Mouse (Mus musculus) neural tube, embryonic 14.5 days (tissue): ENCODE data around the gene Olfr374. TPM values are rescaled to one million over a fixed set of nuclear protein-coding genes. Genes with fewer than 3 reads are reported as not detected.

Experiments
- ATAC-seq: fragments of 200-750 bp; cut with Nextera tagmentation; 2 replicates; pipeline ENCODE4 v1.8.0; 2017; ENCODE audit warnings: low read depth, mild to moderate bottlenecking, moderate TSS enrichment, moderate library complexity
- H3K27ac ChIP-seq: fragments of 300-500 bp; sonication (generic); 2 replicates; pipeline ENCODE4 v1.5.1; 2014; ENCODE audit warnings: low read depth, mild to moderate bottlenecking, control low read depth, low read length, moderate library complexity, mixed read lengths
- H3K27me3 ChIP-seq: fragments of 300-500 bp; sonication (generic); 2 replicates; pipeline ENCODE4 v1.6.1; 2014; ENCODE audit warnings: low read length; ENCODE audit not compliant: control insufficient read depth, insufficient read depth
- H3K36me3 ChIP-seq: fragments of 300-500 bp; sonication (generic); 2 replicates; pipeline ENCODE4 v1.6.1; 2014; ENCODE audit warnings: low read length, mixed read lengths; ENCODE audit not compliant: control insufficient read depth, insufficient read depth
- H3K4me1 ChIP-seq: fragments of 300-500 bp; sonication (generic); 2 replicates; pipeline ENCODE4 v1.6.1; 2014; ENCODE audit warnings: low read length; ENCODE audit not compliant: control insufficient read depth, insufficient read depth
- H3K4me2 ChIP-seq: fragments of 300-500 bp; sonication (generic); 2 replicates; pipeline ENCODE4 v1.6.1; 2014; ENCODE audit warnings: mild to moderate bottlenecking, low read depth, low read length, control low read depth
- H3K4me3 ChIP-seq: fragments of 300-500 bp; sonication (generic); 2 replicates; pipeline ENCODE4 v1.5.1; 2014; ENCODE audit warnings: low read depth, low read length, control low read depth, mixed read lengths
- H3K9ac ChIP-seq: fragments of 300-500 bp; sonication (generic); replicated peaks from 2 replicates; pipeline ENCODE4 v1.6.1; 2014; ENCODE audit warnings: low read depth, mild to moderate bottlenecking, control low read depth, low read length, mixed read lengths
- H3K9me3 ChIP-seq: fragments of 300-500 bp; sonication (generic); 2 replicates; pipeline ENCODE4 v1.6.1; 2016; ENCODE audit warnings: low read length; ENCODE audit not compliant: control insufficient read depth
- WGBS: fragments of 180-500 bp; shearing (Covaris S2); extraction: QIAGEN DNeasy Blood & Tissue Kit; methylation state at CpG from one replicate; pipeline ENCODE4 v1.1.7; 2014; 5-methylcytosine and 5-hydroxymethylcytosine counted together
- polyA plus RNA-seq: library from polyadenylated mRNA; unstranded; fragments of >200 nt; fragmentation: Nextera tagmentation; extraction: Ambion mirVana; gene quantifications from 2 replicates; pipeline ENCODE4 v1.2.1, GENCODE M21; 2014

Olfr374 gene
- polyA plus RNA-seq, 1 experiment from 2014 or later = 0.04 TPM

- ATAC-seq = no peak
- H3K4me1 ChIP-seq = no peaks in the 10 kb centered on the region
- no peaks in the 10 kb centered on the region for H3K9me3 ChIP-seq
- H3K4me2 ChIP-seq = no peak overlapping the region
- 92% methylated on average over 5 of the region's 5 CpGs for WGBS
- H3K9ac ChIP-seq = no peak overlapping the region
- no peak overlapping the region for H3K27ac ChIP-seq
- peaks cover 46% of the 10 kb centered on the region for H3K36me3 ChIP-seq
- H3K4me3 ChIP-seq = no peak overlapping the region
- H3K27me3 ChIP-seq = no peaks in the 10 kb centered on the region
Observed at GRCm38 (mm10) chr8:72144345-72144975, 37.6 kb downstream of the Olfr374 start.

- H3K4me1 ChIP-seq = no peaks in the 10 kb centered on the region
- no peak for ATAC-seq
- peaks cover 47% of the 10 kb centered on the region for H3K36me3 ChIP-seq
Observed at GRCm38 (mm10) chr8:72145511-72145910, 38.7 kb downstream of the Olfr374 start.

DNA sequence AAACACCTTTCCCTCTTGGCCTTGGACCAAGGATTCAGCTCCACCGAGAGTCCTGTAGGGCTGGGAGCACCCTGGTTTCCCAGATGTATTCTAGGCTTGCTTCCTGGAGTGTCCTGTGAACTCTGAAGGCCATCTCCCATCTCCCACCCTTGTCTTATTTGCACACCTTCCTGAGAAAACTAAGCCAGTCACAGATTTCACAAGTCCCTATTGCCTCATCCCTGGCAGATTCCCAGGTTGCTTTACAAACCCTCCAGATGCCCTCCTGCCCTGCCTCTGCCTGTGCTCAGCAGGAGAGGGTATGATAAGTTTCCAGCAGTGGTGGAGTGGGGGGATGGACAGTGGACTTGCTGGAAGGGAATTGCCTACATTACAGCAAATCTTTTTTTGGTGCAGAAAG lies 39.2 kb downstream of the Olfr374 start:
- Histone ChIP-seq H3K4me1 (no peaks in the 10 kb centered on the region), H3K36me3 (peaks cover 45% of the 10 kb centered on the region), H3K4me2 (no peak overlapping the region), H3K4me3 (no peak overlapping the region), H3K27me3 (no peaks in the 10 kb centered on the region), H3K9ac (no peak overlapping the region), H3K27ac (no peak overlapping the region), H3K9me3 (no peaks in the 10 kb centered on the region)
- ATAC-seq = no peak
- 93% methylated on average over 1 of the region's 1 CpGs for WGBS

More at GRCm38 (mm10) chr8:72145511-72145910, 38.7 kb downstream of the Olfr374 start:
- 91% methylated on average over 3 of the region's 3 CpGs for WGBS
- Histone ChIP-seq H3K4me2 (no peak overlapping the region), H3K27ac (no peak overlapping the region), H3K9ac (no peak overlapping the region), H3K27me3 (no peaks in the 10 kb centered on the region), H3K9me3 (no peaks in the 10 kb centered on the region), H3K4me3 (no peak overlapping the region)

- H3K9ac ChIP-seq = no peak overlapping the region
- 96% methylated on average over 3 of the region's 3 CpGs for WGBS
- H3K4me1 ChIP-seq = no peaks in the 10 kb centered on the region
- H3K27ac ChIP-seq = no peak overlapping the region
- H3K27me3 ChIP-seq = no peaks in the 10 kb centered on the region
- H3K4me3 ChIP-seq = no peak overlapping the region
- ATAC-seq = no peak
- H3K4me2 ChIP-seq = no peak overlapping the region
- no peaks in the 10 kb centered on the region for H3K9me3 ChIP-seq
- H3K36me3 ChIP-seq = peaks cover 44% of the 10 kb centered on the region
Observed at GRCm38 (mm10) chr8:72146556-72146955, 39.7 kb downstream of the Olfr374 start.

DNA sequence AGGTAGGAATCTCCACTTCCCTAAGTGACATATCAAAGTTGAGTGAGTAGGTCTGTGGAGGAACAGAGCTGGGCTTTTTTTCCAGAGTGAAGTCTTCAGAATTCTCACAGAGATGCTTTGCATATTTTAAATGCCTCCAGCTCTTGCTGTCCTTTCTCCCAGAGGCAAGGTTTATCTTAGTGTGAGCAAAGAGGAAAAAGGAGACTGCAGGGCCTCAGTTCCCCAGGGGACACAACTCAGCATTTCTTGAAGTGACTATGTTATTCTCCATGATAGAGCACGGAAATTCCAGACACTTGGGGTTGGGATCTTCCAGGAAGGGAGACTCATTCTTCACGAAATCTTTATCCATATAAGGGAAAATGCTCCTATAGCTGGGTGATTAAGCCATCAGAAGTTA lies 40.4 kb downstream of the Olfr374 start:
- ATAC-seq = no peak

GRCm38 (mm10) chr8:72149056-72149455 lies 42.2 kb downstream of the Olfr374 start:
- peaks cover 44% of the 10 kb centered on the region for H3K36me3 ChIP-seq

More for the DNA sequence above, 40.4 kb downstream of the Olfr374 start:
- Histone ChIP-seq H3K36me3 (peaks cover 46% of the 10 kb centered on the region), H3K9ac (no peak overlapping the region), H3K27ac (no peak overlapping the region), H3K4me3 (no peak overlapping the region), H3K4me1 (no peaks in the 10 kb centered on the region), H3K9me3 (no peaks in the 10 kb centered on the region), H3K27me3 (no peaks in the 10 kb centered on the region), H3K4me2 (no peak overlapping the region)
- 94% methylated on average over 2 of the region's 2 CpGs for WGBS

DNA sequence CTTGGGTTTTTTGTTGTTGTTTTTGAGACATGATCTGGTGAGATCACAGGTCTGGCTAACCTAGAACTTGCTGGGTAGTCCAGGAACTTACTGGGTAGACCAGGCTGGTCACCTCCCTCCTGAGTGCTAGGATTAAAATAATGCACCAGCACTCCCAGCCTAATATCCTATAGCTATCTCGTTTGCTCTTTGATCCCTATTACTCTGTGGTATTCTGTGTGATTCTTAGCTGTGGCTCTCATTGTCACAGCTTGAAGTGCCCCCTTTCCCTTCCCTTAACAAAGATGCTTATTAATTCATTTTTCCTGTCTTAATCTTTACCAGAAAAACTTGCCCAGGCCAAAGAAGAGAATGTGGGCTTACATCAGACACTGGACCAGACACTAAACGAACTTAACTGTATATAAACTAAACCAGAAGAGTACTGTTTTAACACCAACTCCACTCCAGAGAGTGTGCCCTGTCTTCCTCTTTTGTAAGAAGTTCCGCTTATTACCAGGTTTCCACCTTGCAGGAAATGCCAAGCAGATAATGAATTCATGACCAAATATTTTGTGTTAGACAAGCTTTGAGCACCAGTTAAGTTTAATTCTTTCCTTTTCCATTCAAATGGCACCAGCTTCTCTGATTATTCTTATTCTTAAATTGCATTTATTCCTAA lies 44.7 kb downstream of the Olfr374 start:
- H3K27me3 ChIP-seq = no peaks in the 10 kb centered on the region
- H3K4me2 ChIP-seq = no peak overlapping the region
- H3K4me3 ChIP-seq = no peak overlapping the region
- no peak overlapping the region for H3K9ac ChIP-seq
- no peaks in the 10 kb centered on the region for H3K4me1 ChIP-seq
- peaks cover 32% of the 10 kb centered on the region for H3K36me3 ChIP-seq
- no peaks in the 10 kb centered on the region for H3K9me3 ChIP-seq
- WGBS = 90% methylated on average over 3 of the region's 3 CpGs
- H3K27ac ChIP-seq = no peak overlapping the region
- no peak for ATAC-seq

More at GRCm38 (mm10) chr8:72149056-72149455, 42.2 kb downstream of the Olfr374 start:
- Histone ChIP-seq H3K27ac (no peak overlapping the region), H3K9me3 (no peaks in the 10 kb centered on the region), H3K4me3 (no peak overlapping the region), H3K4me2 (no peak overlapping the region), H3K4me1 (no peaks in the 10 kb centered on the region), H3K27me3 (no peaks in the 10 kb centered on the region), H3K9ac (no peak overlapping the region)
- no peak for ATAC-seq
- WGBS = 90% methylated on average over 1 of the region's 1 CpGs

- Histone ChIP-seq H3K27me3 (no peaks in the 10 kb centered on the region), H3K9me3 (no peaks in the 10 kb centered on the region), H3K36me3 (peaks cover 19% of the 10 kb centered on the region), H3K9ac (no peak overlapping the region), H3K27ac (no peak overlapping the region), H3K4me3 (no peak overlapping the region), H3K4me1 (no peaks in the 10 kb centered on the region), H3K4me2 (no peak overlapping the region)
- no peak for ATAC-seq
Observed at GRCm38 (mm10) chr8:72153382-72153781, 46.5 kb downstream of the Olfr374 start.

- Histone ChIP-seq H3K4me3 (no peak overlapping the region), H3K27me3 (no peaks in the 10 kb centered on the region), H3K9me3 (no peaks in the 10 kb centered on the region), H3K9ac (no peak overlapping the region), H3K36me3 (no peaks in the 10 kb centered on the region), H3K4me1 (peaks cover 16% of the 10 kb centered on the region), H3K4me2 (no peak overlapping the region), H3K27ac (no peak overlapping the region)
- WGBS = 92% methylated on average over 2 of the region's 2 CpGs
- ATAC-seq = no peak
Observed at GRCm38 (mm10) chr8:72158096-72158495, 51.3 kb downstream of the Olfr374 start.
